Mouse (Mus musculus) neural tube, embryonic 14.5 days (tissue): ENCODE data around the gene Il17f. TPM values are rescaled to one million over a fixed set of nuclear protein-coding genes. Genes with fewer than 3 reads are reported as not detected.
"Not testable (repeated sequence)": the region's sequence is repeated elsewhere in the genome, so short reads cannot be mapped to it uniquely, and the experiment has no call there.

Experiments used
- ATAC-seq: fragments of 200-750 bp; cut with Nextera tagmentation; 2 replicates; pipeline ENCODE4 v1.8.0; 2017; ENCODE audit warnings: low read depth, mild to moderate bottlenecking, moderate TSS enrichment, moderate library complexity
- H3K27ac ChIP-seq: fragments of 300-500 bp; sonication (generic); 2 replicates; pipeline ENCODE4 v1.5.1; 2014; ENCODE audit warnings: low read depth, mild to moderate bottlenecking, control low read depth, low read length, moderate library complexity, mixed read lengths
- H3K27me3 ChIP-seq: fragments of 300-500 bp; sonication (generic); 2 replicates; pipeline ENCODE4 v1.6.1; 2014; ENCODE audit warnings: low read length; ENCODE audit not compliant: control insufficient read depth, insufficient read depth
- H3K36me3 ChIP-seq: fragments of 300-500 bp; sonication (generic); 2 replicates; pipeline ENCODE4 v1.6.1; 2014; ENCODE audit warnings: low read length, mixed read lengths; ENCODE audit not compliant: control insufficient read depth, insufficient read depth
- H3K4me1 ChIP-seq: fragments of 300-500 bp; sonication (generic); 2 replicates; pipeline ENCODE4 v1.6.1; 2014; ENCODE audit warnings: low read length; ENCODE audit not compliant: control insufficient read depth, insufficient read depth
- H3K4me2 ChIP-seq: fragments of 300-500 bp; sonication (generic); 2 replicates; pipeline ENCODE4 v1.6.1; 2014; ENCODE audit warnings: mild to moderate bottlenecking, low read depth, low read length, control low read depth
- H3K4me3 ChIP-seq: fragments of 300-500 bp; sonication (generic); 2 replicates; pipeline ENCODE4 v1.5.1; 2014; ENCODE audit warnings: low read depth, low read length, control low read depth, mixed read lengths
- H3K9ac ChIP-seq: fragments of 300-500 bp; sonication (generic); replicated peaks from 2 replicates; pipeline ENCODE4 v1.6.1; 2014; ENCODE audit warnings: low read depth, mild to moderate bottlenecking, control low read depth, low read length, mixed read lengths
- H3K9me3 ChIP-seq: fragments of 300-500 bp; sonication (generic); 2 replicates; pipeline ENCODE4 v1.6.1; 2016; ENCODE audit warnings: low read length; ENCODE audit not compliant: control insufficient read depth
- WGBS: fragments of 180-500 bp; shearing (Covaris S2); extraction: QIAGEN DNeasy Blood & Tissue Kit; methylation state at CpG from one replicate; pipeline ENCODE4 v1.1.7; 2014; 5-methylcytosine and 5-hydroxymethylcytosine counted together
- polyA plus RNA-seq: library from polyadenylated mRNA; unstranded; fragments of >200 nt; fragmentation: Nextera tagmentation; extraction: Ambion mirVana; gene quantifications from 2 replicates; pipeline ENCODE4 v1.2.1, GENCODE M21; 2014

Il17f gene
- not detected in 2 replicates for polyA plus RNA-seq

DNA sequence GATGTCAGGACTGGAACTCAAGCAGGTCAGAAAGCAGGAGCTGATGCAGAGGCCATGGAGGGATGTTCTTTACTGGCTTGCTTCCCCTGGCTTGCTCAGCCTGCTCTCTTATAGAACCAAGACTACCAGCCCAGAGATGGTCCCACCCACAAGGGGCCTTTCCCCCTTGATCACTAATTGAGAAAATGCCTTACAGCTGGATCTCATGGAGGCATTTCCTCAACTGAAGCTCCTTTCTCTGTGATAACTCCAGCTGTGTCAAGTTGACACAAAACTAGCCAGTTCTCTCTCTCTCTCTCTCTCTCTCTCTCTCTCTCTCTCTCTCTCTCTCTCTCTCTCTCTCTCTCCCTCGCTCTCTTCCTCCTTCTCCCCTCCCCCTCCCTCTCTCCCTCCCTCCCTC is at the start of gene Il17f:
TSS of gene Il17f (minus strand) at position 101 of the 400 bp plus-strand sequence.
- not testable (repeated sequence) for H3K27me3 ChIP-seq, H3K9ac ChIP-seq, H3K4me2 ChIP-seq, H3K4me3 ChIP-seq, ATAC-seq, H3K4me1 ChIP-seq, H3K27ac ChIP-seq, H3K36me3 ChIP-seq, H3K9me3 ChIP-seq
- WGBS = 71% methylated on average over 1 of the region's 1 CpGs

DNA sequence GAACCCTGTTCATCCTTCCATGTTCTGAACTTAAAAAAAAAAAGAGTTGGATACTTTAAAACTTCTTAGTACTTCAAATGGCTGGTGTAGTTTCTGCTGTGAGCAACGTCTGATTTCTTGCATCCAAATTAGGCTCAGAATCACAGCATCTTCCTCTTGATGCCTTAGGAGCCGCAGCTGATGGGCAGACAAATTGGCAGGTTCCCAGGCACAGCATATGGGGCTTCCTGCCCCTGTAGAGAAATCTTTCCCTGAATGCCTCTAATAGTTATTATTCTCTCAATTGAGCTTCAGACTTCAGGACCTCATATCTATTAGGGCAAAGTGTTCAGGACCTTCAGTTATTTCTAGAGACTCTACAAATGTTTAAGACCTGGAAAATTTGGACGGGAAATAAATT is 49.5 kb upstream of the Il17f start:
- H3K9me3 ChIP-seq = no peaks in the 10 kb centered on the region
- H3K4me2 ChIP-seq = no peak overlapping the region
- 68% methylated on average over 3 of the region's 3 CpGs for WGBS
- no peak overlapping the region for H3K4me3 ChIP-seq
- H3K4me1 ChIP-seq = no peaks in the 10 kb centered on the region
- no peak for ATAC-seq
- H3K9ac ChIP-seq = no peak overlapping the region
- no peak overlapping the region for H3K27ac ChIP-seq
- no peaks in the 10 kb centered on the region for H3K27me3 ChIP-seq
- H3K36me3 ChIP-seq = no peaks in the 10 kb centered on the region

DNA sequence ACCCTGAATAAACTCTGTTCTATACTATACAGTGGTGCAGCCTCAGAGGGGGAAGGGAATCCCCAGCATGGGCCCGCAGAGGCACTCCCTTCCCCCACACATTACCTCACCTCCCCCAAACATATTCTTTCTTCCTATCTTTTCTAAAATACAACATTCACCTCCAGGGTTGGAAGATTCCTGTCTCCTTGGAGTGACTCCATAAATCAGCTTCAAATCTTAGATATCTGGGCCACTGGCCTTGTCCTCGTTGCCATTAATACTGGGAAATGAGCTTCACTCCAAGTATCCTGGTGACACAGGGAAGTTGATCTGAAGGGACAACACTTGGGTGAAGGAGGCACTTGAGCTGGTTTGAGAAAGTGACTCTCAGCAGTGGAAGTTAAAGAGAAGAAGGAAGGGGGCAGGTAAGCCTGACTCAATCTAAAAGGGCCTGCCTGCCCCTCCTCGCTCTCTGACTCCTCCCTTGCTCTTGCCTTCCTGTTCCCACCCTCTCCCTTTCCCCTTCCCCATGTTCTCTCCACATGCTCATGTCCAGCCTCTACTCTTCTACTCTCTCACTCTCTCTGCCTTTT is 46.2 kb upstream of the Il17f start:
- no peaks in the 10 kb centered on the region for H3K36me3 ChIP-seq
- no peaks in the 10 kb centered on the region for H3K9me3 ChIP-seq
- no peak overlapping the region for H3K27ac ChIP-seq
- H3K4me3 ChIP-seq = no peak overlapping the region
- no peak for ATAC-seq
- no peaks in the 10 kb centered on the region for H3K27me3 ChIP-seq
- no peak overlapping the region for H3K4me2 ChIP-seq
- WGBS = 86% methylated on average over 3 of the region's 3 CpGs
- H3K9ac ChIP-seq = no peak overlapping the region
- no peaks in the 10 kb centered on the region for H3K4me1 ChIP-seq

DNA sequence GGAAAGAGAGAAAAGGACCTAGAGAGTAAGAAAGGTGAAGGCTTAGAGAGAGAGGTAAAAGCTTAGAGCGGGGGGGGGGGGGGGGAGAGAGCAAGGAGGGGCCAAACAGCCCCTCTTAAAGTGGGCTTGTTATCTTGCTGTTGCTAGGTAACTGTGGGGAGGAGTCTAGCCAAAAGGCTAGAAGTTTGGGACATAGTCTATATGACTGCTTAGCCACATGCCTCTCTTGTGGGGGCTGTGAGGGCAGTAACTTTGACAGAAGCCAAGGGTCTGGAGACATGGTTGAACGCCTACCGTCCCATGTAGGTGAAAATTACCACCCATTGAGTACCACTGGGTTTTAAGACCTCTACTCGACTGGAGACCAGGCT is 42.7 kb upstream of the Il17f start:
- Histone ChIP-seq H3K9me3 (no peaks in the 10 kb centered on the region), H3K9ac (no peak overlapping the region), H3K4me1 (no peaks in the 10 kb centered on the region), H3K36me3 (no peaks in the 10 kb centered on the region), H3K27me3 (no peaks in the 10 kb centered on the region), H3K4me2 (no peak overlapping the region), H3K4me3 (no peak overlapping the region), H3K27ac (no peak overlapping the region)
- 83% methylated on average over 3 of the region's 4 CpGs for WGBS
- ATAC-seq = no peak

DNA sequence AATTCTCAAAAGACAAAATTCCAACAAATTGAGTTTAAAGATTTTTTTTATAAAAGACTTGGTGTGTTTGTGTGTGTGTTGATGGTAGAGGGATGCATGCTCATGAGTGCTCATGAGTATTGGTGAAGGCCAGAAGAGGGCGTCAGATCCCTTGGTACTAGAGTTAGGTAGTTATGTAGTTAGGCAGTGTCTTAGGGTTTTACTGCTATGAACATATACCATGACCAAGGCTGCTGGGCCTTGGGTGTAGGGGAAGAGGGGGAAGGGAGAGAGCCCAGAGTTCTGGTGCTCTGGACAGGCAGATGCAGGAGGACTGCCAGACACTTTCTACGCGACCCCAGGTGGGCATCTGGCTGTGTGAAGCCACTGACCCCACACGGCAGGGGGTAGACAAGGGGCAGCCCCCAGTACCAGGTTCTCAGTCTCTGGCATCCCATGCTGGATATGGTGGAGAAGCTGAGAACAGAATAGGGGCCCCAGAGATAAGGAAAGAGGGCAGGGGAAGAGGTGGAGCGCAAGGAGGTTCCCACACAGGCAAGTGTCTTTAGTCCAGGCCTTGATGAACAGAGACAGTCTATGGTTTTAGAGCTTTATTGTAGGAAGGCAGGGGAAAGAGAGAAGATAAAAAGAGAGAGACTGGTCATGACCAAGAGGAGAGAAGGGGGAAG is 42.2 kb upstream of the Il17f start:
- Histone ChIP-seq H3K36me3 (no peaks in the 10 kb centered on the region), H3K4me2 (no peak overlapping the region), H3K27me3 (no peaks in the 10 kb centered on the region), H3K9me3 (no peaks in the 10 kb centered on the region), H3K4me1 (no peaks in the 10 kb centered on the region), H3K27ac (no peak overlapping the region), H3K4me3 (no peak overlapping the region), H3K9ac (no peak overlapping the region)
- 72% methylated on average over 5 of the region's 5 CpGs for WGBS
- ATAC-seq = no peak

DNA sequence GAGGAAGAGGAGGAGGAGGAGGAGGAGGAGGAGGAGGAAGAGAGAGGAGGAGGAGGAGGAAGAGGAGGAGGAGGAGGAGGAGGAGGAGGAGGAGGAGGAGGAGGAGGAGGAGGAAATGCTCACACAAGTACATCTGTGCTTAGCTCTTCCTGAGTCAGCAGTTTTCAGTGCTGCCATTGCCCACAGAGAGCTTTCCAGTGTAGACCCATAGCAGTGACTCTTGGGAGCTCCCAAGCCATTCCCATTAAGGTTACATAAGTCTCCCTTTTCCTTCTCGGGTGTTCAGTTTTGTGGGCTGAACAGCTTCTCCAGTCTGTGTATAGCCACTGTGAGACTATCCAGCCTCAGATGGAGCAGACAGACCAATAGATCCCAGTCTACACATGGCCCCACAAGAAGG is 40.1 kb upstream of the Il17f start:
- ATAC-seq = no peak
- WGBS = 80% methylated on average over 1 of the region's 1 CpGs
- H3K9me3 ChIP-seq = no peaks in the 10 kb centered on the region

DNA sequence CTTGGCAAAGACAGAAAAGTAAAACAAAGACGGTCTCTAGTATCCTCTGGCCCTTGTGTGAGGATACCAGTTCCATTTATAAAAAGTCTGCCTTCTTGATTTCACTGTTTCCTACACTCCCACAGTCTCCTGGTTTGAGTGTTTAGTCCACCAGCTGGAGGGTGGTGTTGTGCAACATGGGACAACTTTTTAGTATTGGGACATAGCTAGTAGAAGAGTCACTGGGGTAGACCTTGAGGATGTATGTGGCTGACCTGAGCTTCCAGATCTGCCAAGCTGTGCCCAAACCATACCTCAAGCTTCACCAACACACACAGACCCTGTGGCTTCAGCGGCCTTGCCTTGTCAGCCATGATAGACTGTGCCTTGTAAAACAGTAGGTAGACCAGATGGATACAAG is 37.6 kb upstream of the Il17f start:
- WGBS = 93% methylated on average over 2 of the region's 2 CpGs
- Histone ChIP-seq H3K4me1 (no peaks in the 10 kb centered on the region), H3K27me3 (no peaks in the 10 kb centered on the region), H3K9ac (no peak overlapping the region), H3K36me3 (no peaks in the 10 kb centered on the region), H3K9me3 (no peaks in the 10 kb centered on the region), H3K27ac (no peak overlapping the region), H3K4me3 (no peak overlapping the region), H3K4me2 (no peak overlapping the region)
- no peak for ATAC-seq

More for the DNA sequence above, 40.1 kb upstream of the Il17f start:
- H3K36me3 ChIP-seq = no peaks in the 10 kb centered on the region
- no peaks in the 10 kb centered on the region for H3K4me1 ChIP-seq
- no peak overlapping the region for H3K9ac ChIP-seq
- H3K27ac ChIP-seq = no peak overlapping the region
- H3K4me3 ChIP-seq = no peak overlapping the region
- no peak overlapping the region for H3K4me2 ChIP-seq
- H3K27me3 ChIP-seq = no peaks in the 10 kb centered on the region

DNA sequence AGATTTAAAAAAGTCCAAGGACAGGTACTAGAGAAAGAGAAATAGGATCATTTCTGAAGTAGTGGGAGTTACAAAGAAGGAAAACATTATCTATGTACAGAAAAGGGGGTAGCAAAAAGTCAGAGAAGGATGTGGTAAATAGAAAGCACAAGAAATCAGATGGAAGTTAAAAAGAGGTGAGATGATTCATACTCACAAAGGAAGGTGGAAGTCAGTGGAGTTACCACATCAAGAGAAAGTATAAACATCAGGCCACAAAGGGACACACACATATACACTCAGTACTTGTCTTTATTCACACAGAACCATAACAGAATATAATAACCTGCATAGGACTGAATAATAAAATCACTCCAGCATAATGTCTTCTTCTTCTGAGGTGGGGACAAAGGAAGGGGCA is 34.6 kb upstream of the Il17f start:
- H3K9me3 ChIP-seq = no peaks in the 10 kb centered on the region
- ATAC-seq = no peak
- no peak overlapping the region for H3K9ac ChIP-seq
- H3K27me3 ChIP-seq = no peaks in the 10 kb centered on the region
- no peak overlapping the region for H3K4me2 ChIP-seq
- no peak overlapping the region for H3K27ac ChIP-seq
- H3K36me3 ChIP-seq = no peaks in the 10 kb centered on the region
- H3K4me1 ChIP-seq = no peaks in the 10 kb centered on the region
- no peak overlapping the region for H3K4me3 ChIP-seq

DNA sequence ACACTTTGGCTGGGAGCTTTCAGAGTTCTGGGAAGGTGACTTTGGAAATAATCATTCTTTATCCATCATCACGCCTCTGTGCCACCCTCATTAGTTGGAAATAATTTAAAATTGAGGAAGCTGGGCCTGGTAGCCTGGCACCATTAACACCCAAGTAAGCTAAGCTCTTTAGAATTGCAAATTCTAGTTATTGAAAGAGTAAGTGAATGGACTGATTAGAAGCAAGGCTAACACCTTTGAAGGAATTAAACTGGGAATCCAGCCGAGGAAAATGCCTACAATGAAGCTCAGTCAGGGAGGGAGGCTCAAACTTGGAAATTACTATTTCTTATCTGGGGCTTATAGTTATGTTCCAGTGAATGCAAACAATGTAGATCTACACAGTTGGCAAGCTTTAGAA is 33.5 kb upstream of the Il17f start:
- Histone ChIP-seq H3K27me3 (no peaks in the 10 kb centered on the region), H3K4me1 (no peaks in the 10 kb centered on the region), H3K4me3 (no peak overlapping the region), H3K4me2 (no peak overlapping the region), H3K36me3 (no peaks in the 10 kb centered on the region), H3K27ac (no peak overlapping the region), H3K9ac (no peak overlapping the region), H3K9me3 (no peaks in the 10 kb centered on the region)
- WGBS = 53% methylated on average over 2 of the region's 2 CpGs
- no peak for ATAC-seq
